Mouse (Mus musculus): ENCODE measurements around the gene Arhgef39. TPM values are rescaled to one million over a fixed set of nuclear protein-coding genes. Genes with fewer than 3 reads are reported as not detected.

Arhgef39 gene
- polyA plus RNA-seq, 1 experiment from 2014 or later, result 35.2 TPM

DNA sequence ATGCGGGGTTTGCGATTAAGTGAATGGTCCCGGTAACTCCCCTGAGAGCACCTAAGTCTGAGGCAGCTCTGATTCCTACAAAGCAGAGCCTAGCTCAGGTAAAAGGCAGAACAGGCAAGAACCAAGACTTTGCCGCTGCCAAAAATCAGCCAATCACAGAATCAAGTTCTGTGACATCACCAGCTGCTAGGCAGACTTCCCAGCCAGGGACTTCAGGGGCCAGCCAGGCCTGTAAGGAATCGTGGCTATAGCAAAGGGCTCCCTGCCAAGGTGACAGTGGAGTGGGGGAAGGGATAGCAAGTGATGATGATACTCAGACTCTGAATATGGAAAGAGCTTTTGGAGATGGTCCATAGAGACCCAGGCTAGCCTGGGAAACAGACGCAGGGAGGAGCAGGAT lies 20.5 kb upstream of the Arhgef39 start:
- no peak for ATAC-seq (ENCODE audit: insufficient number of reproducible peaks, low FRiP score, low TSS enrichment, low read depth)
- H3K4me1 ChIP-seq, result peaks cover 51% of the 10 kb centered on the region

DNA sequence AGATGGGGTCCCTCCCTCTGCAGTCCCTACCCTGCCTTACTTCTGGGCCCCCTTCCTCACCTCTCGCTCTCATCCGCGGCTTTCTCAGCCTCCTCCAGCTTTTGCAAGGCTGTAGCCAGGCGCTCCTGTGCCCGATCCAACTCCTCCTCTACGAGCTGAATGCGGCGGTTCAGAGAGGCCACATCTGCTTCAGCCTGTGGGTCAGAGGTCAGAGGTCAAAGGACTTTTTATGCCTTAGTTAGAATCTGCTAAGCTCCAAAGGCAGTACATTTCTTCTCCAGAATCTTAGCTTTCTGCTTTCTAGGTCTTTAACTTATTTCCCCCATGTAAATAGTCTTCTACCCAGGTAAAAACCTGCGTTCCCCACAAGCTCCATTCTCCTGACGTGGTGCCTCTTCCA lies 20.1 kb upstream of the Arhgef39 start:
- H3K36me3 ChIP-seq, result peaks cover 12% of the 10 kb centered on the region
- no peaks in the 10 kb centered on the region for H3K9me3 ChIP-seq
- whole genome bisulfite sequencing, result 31% methylated on average over 10 of the region's 10 CpGs
- H3K4me2 ChIP-seq, result peak overlapping the region; percentile 31
- H3K9ac ChIP-seq, result no peak overlapping the region
- no peak for ATAC-seq (ENCODE audit: insufficient number of reproducible peaks, low FRiP score, low TSS enrichment, low read depth)
- H3K27ac ChIP-seq, result no peak overlapping the region
- peaks cover 52% of the 10 kb centered on the region for H3K4me1 ChIP-seq
- H3K4me3 ChIP-seq, result 0 out of 2 replicates have a peak overlapping the region, but pooled peaks have one; percentile 7
- 0 out of 2 replicates have a peak, but pooled peaks cover 8% of the 10 kb centered on the region for H3K27me3 ChIP-seq

More for the DNA sequence above, 20.5 kb upstream of the Arhgef39 start:
- no peaks in the 10 kb centered on the region for H3K9me3 ChIP-seq
- H3K36me3 ChIP-seq, result peaks cover 12% of the 10 kb centered on the region
- H3K4me3 ChIP-seq, result 0 out of 2 replicates have a peak overlapping the region, but pooled peaks have one; percentile 7
- peak overlapping the region; percentile 31 for H3K4me2 ChIP-seq
- H3K27ac ChIP-seq, result no peak overlapping the region
- WGBS, result 11% methylated on average over 6 of the region's 6 CpGs
- no peak overlapping the region for H3K9ac ChIP-seq
- 0 out of 2 replicates have a peak, but pooled peaks cover 8% of the 10 kb centered on the region for H3K27me3 ChIP-seq

DNA sequence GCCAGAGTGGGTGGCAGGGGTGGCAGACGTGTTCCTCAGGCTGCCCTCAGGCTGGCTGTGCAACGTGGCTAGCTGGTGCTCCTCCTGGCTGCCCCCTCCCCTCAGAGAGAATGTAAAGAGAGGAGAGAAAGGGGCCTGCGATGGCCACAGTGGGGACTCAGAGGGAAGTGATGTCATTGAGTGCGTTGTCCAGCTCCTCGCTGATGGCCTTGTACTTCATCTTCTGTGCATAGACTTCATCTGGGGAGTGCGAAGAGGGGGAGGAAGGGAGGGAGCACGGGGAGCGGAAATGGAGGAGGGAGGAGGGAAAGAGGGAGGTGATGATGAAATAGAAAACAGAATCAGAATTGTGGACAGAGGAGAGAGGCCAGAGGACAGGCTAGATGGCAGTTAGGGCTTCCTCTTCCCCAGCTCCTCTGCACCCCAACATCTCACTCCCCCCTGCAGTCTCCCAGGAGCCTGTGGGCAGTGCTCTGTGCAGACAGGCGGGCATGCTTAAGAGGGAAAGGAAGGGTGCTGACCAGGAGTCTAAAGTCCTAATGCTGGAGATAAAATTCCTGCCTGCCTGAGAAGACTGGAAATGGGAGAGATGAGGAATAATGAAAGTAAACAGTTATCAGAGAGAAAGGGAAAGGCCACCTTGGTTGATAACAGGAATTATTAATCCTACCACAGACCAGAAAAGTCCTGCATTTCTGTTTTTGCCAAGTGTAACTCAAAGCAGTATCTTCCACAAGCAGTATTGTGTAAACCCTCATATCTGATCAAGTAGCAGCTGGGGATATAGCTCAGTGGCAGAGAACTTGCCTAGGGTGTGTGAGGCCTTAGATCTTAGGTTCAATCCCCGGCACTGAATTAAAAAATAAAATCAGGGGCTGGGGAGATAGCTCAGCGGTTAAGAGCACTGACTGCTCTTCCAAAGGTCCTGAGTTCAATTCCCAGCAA lies 16.5 kb upstream of the Arhgef39 start:
- Histone ChIP-seq H3K4me3 (no peak overlapping the region), H3K9me3 (no peaks in the 10 kb centered on the region), H3K4me2 (no peak overlapping the region), H3K4me1 (peaks cover 22% of the 10 kb centered on the region), H3K36me3 (peaks cover 12% of the 10 kb centered on the region), H3K27ac (no peak overlapping the region), H3K9ac (no peak overlapping the region), H3K27me3 (0 out of 2 replicates have a peak, but pooled peaks cover 8% of the 10 kb centered on the region)
- 71% methylated on average over 11 of the region's 11 CpGs for WGBS
- ATAC-seq (ENCODE audit: insufficient number of reproducible peaks, low FRiP score, low TSS enrichment, low read depth), result no peak

DNA sequence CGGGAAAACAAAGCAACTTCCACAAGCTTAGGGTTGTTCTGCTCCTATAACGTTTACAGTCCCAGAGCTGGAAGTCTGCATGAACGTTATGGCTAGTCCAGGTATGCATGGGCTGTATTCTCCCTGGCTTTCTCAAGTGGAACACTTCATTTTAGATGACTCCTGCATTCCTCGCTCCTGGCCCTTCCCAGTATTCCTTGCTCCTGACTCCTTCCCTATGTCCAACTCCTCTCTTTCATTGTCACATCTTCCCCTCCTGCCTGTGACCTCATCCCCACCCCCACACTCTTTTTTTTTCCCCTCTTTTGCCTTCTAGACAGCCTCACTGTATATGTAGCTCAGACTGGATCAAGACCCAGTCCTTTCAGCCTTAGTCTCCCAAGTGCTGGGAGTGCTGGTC lies 14.3 kb upstream of the Arhgef39 start:
- H3K27ac ChIP-seq, result no peak overlapping the region
- H3K4me1 ChIP-seq, result peaks cover 13% of the 10 kb centered on the region
- no peak overlapping the region for H3K9ac ChIP-seq
- H3K9me3 ChIP-seq, result no peaks in the 10 kb centered on the region
- ATAC-seq (ENCODE audit: insufficient number of reproducible peaks, low FRiP score, low TSS enrichment, low read depth), result no peak
- WGBS, result 58% methylated on average over 4 of the region's 4 CpGs
- no peak overlapping the region for H3K4me2 ChIP-seq
- H3K27me3 ChIP-seq, result 0 out of 2 replicates have a peak, but pooled peaks cover 1% of the 10 kb centered on the region
- H3K4me3 ChIP-seq, result no peak overlapping the region
- H3K36me3 ChIP-seq, result peaks cover 12% of the 10 kb centered on the region; the same call in 1 of the 2 replicates

DNA sequence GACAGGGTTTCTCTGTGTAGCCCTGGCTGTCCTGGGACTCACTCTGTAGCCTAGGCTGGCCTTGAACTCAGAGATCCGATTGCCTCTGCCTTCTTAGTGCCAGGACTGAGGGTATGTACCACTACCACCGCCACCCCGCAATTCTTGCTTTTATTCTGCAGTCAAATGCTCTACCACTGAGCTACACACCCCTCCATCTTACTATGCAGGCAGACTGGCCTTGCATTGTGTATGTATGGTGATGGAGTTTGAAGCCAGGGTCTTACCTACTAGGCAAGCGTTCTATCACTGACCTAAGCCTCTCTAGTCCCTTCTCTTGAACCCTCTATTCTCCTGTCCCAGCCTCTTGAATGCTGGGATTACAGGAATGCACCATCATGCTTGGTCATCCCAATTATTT lies 13.8 kb upstream of the Arhgef39 start:
- no peak for ATAC-seq (ENCODE audit: insufficient number of reproducible peaks, low FRiP score, low TSS enrichment, low read depth)
- Histone ChIP-seq H3K36me3 (peaks cover 12% of the 10 kb centered on the region; the same call in 1 of the 2 replicates), H3K4me1 (peaks cover 15% of the 10 kb centered on the region), H3K9ac (no peak overlapping the region), H3K27me3 (no peaks in the 10 kb centered on the region), H3K4me2 (no peak overlapping the region), H3K4me3 (no peak overlapping the region), H3K9me3 (no peaks in the 10 kb centered on the region), H3K27ac (no peak overlapping the region)
- WGBS, result 90% methylated on average over 4 of the region's 4 CpGs

DNA sequence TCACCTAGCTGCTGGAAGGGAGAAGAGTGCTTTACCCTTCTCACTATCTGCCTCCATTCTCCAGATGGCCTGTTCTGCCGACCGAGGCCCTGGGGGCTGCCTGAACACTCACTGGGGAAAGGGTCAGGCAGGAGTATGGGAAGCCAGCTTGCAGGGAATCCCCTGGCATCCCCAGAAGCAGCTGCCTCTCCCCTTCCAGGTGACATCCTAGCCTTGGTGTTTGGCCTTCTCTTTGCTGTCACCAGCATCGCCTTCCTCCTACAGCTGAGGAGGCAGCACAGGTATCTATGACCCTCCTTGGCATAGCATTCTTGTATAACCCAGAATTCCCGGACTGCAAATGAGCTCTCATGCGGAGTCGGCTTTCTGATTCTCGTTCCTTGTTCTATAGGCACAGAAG lies 13.2 kb upstream of the Arhgef39 start:
- Histone ChIP-seq H3K9ac (no peak overlapping the region), H3K27ac (no peak overlapping the region), H3K4me2 (no peak overlapping the region), H3K9me3 (no peaks in the 10 kb centered on the region), H3K4me3 (no peak overlapping the region), H3K27me3 (no peaks in the 10 kb centered on the region), H3K36me3 (peaks cover 8% of the 10 kb centered on the region; the same call in 1 of the 2 replicates), H3K4me1 (peaks cover 21% of the 10 kb centered on the region)
- WGBS, result 55% methylated on average over 7 of the region's 7 CpGs
- no peak for ATAC-seq (ENCODE audit: insufficient number of reproducible peaks, low FRiP score, low TSS enrichment, low read depth)

DNA sequence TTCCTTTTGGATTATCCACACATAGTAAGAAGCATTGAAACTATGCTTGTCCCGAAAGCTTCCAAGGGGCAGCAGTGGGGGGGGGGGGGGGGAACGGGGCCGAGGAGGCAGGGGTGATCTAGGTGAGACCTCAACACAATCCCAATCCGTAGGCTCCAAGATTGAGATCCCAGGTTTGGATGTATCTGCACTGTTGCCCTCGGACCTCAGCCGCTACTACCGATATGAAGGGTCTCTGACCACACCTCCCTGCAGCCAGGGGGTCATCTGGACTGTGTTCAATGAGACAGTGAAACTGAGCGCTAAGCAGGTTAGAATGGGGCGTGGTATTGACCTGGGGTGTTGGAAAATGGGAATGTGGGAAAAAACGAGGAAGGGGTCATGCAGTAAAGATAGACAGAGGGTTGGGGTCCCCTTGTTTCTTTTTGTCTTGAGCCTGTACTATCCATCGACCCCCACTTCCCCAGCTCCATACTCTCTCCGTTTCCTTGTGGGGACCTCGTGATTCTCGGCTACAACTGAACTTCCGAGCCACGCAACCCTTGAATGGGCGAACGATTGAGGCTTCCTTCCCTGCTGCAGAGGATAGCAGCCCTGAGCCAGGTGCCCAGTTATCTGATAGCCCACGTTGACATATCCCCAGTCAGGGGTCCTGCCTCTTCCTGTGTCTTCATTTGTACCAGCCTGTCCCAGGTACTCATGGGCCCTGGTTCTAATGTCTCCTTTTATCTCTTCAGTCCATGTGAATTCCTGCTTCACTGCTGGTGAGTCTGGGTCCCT lies 12.4 kb upstream of the Arhgef39 start:
- Histone ChIP-seq H3K36me3 (0 out of 2 replicates have a peak, but pooled peaks cover 1% of the 10 kb centered on the region), H3K27me3 (no peaks in the 10 kb centered on the region; the same call in 1 of the 2 replicates), H3K4me2 (no peak overlapping the region), H3K4me1 (peaks cover 29% of the 10 kb centered on the region), H3K4me3 (no peak overlapping the region), H3K27ac (no peak overlapping the region), H3K9ac (no peak overlapping the region), H3K9me3 (no peaks in the 10 kb centered on the region)
- WGBS, result 76% methylated on average over 19 of the region's 19 CpGs
- ATAC-seq (ENCODE audit: insufficient number of reproducible peaks, low FRiP score, low TSS enrichment, low read depth), result no peak

DNA sequence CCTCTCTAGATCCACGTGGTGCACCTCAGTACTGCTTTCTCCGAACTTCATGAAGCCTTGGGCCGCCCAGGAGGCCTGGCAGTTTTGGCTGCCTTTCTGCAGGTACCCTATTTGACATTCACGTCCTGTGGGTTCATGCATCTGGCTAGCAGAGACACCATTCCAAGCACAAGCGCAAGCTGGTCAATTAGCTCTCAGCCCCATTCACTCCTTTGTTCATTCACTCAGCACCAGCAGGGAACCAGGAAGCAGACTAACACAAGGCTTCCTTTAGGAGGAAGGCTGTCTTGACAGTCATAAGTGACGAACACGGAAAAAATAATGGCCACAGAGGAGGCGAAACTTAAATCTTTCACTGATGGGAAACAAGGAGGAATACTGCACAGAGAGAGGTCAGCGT lies 9.6 kb upstream of the Arhgef39 start:
- no peaks in the 10 kb centered on the region; the same call in 1 of the 2 replicates for H3K27me3 ChIP-seq
- WGBS, result 40% methylated on average over 9 of the region's 9 CpGs
- H3K9me3 ChIP-seq, result no peaks in the 10 kb centered on the region
- no peak overlapping the region for H3K27ac ChIP-seq
- 0 out of 2 replicates have a peak overlapping the region, but pooled peaks have one; percentile 29 for H3K9ac ChIP-seq
- peak overlapping the region; percentile 45 for H3K4me3 ChIP-seq
- peak overlapping the region; percentile 80 for H3K4me2 ChIP-seq
- no peak for ATAC-seq (ENCODE audit: insufficient number of reproducible peaks, low FRiP score, low TSS enrichment, low read depth)
- H3K4me1 ChIP-seq, result peaks cover 28% of the 10 kb centered on the region
- H3K36me3 ChIP-seq, result no peaks in the 10 kb centered on the region

DNA sequence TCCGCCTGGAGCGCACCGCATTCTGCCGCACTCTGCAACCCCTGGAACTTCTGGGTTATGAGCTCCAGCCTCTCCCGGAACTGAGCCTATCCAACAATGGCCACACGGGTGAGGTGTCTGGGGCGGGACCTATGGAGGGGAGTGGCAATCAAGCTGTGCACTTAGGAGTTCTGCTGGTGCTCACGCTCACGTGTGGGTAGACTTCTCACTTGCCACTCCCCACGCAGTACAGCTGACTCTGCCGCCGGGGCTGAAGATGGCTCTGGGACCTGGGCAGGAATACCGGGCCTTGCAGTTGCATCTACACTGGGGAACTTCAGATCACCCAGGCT lies 9.1 kb upstream of the Arhgef39 start:
- H3K4me2 ChIP-seq, result peak overlapping the region; percentile 80
- peak; percentile 65 for ATAC-seq (ENCODE audit: insufficient number of reproducible peaks, low FRiP score, low TSS enrichment, low read depth)
- H3K36me3 ChIP-seq, result no peaks in the 10 kb centered on the region
- H3K9ac ChIP-seq, result 0 out of 2 replicates have a peak overlapping the region, but pooled peaks have one; percentile 29
- no peaks in the 10 kb centered on the region for H3K9me3 ChIP-seq
- peak overlapping the region; percentile 45 for H3K4me3 ChIP-seq
- peaks cover 27% of the 10 kb centered on the region for H3K4me1 ChIP-seq
- H3K27me3 ChIP-seq, result no peaks in the 10 kb centered on the region; the same call in 1 of the 2 replicates
- H3K27ac ChIP-seq, result no peak overlapping the region
- 6% methylated on average over 13 of the region's 13 CpGs for WGBS

DNA sequence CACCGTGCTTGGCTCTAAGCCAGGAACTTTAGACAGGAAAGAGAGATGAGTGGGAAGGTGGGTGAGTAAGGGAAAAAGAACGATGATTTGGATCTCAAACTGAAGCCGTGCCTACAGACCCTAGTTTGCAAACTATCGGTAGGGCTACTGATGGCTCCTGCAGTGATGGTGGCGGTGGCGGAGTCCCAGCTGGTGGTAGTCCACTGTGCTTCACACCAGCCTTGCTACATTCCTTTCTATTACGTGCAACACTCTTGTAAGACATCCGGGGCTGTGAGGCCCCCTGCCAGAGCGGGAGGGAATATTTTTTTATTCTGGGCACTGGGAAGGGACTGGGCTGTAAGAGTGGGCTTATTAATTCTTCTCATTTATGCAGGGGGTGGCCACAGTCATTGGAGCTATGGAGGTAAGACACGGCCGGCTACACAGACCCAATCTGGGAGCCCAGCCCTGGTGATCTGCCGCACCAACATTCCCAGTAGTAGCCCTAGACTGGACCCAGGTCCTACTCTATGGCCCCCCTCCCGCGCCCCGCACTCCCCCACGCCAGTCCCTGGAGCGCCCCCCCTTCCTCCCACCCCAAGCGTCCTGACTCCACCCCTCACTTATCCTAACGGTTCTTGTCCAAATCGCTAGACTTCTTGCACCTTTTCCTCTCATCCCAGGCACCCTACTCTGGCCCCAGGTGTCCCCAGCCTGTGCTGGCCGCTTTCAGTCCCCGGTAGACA lies 8.6 kb upstream of the Arhgef39 start:
- Histone ChIP-seq H3K4me2 (peak overlapping the region; percentile 80), H3K36me3 (no peaks in the 10 kb centered on the region), H3K27me3 (no peaks in the 10 kb centered on the region; the same call in 1 of the 2 replicates), H3K4me1 (peaks cover 27% of the 10 kb centered on the region), H3K9ac (0 out of 2 replicates have a peak overlapping the region, but pooled peaks have one; percentile 29), H3K27ac (no peak overlapping the region), H3K4me3 (peak overlapping the region; percentile 45), H3K9me3 (no peaks in the 10 kb centered on the region)
- ATAC-seq (ENCODE audit: insufficient number of reproducible peaks, low FRiP score, low TSS enrichment, low read depth), result no peak
- 7% methylated on average over 22 of the region's 22 CpGs for WGBS

DNA sequence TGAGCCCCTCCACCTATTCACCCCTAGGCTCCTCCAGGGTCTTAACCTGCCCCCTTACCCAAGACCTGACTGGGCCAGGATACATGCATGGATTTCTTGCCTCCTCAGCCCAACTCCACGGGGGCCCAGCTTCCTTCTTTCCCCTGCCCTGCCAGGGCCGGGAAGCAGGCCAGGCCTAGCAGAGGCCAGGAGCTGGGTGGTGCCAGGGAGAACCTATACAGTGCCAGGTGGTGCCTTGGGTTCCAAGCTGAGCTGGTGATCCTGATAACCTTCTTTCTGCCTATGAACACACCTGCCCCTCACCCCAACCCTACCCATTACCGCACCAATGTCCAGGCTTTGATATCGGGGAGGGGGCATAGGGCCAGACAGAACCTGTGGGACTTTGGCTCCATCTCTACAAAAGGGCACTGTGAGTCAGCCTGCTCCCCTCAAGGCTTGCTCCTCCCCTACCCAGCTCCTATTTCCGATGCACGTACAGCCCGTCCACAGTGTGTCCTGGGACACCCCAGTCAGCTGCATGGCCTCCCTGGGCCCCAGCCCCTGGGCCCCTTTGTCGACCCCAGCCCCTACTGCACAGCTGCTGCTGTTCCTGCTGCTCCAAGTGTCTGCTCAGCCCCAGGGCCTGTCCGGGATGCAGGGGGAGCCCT lies 7.2 kb upstream of the Arhgef39 start, which contains the start of gene Car9:
Gene Car9, plus strand, starts transcription at position 431 of the 650 bp plus-strand sequence.
- Histone ChIP-seq H3K9ac (no peak within 1 kb of the TSS), H3K36me3 (no peaks in the 10 kb centered on the region), H3K4me2 (peak within 1 kb of the TSS; percentile 80), H3K4me1 (peaks cover 30% of the 10 kb centered on the region), H3K27ac (no peak within 1 kb of the TSS), H3K4me3 (peak within 1 kb of the TSS; percentile 45), H3K9me3 (no peaks in the 10 kb centered on the region), H3K27me3 (no peaks in the 10 kb centered on the region; the same call in 1 of the 2 replicates)
- WGBS, result 53% methylated on average over 9 of the region's 9 CpGs
- 0 out of 2 replicates have a peak, but pooled peaks have one; percentile 13 for ATAC-seq (ENCODE audit: insufficient number of reproducible peaks, low FRiP score, low TSS enrichment, low read depth)
